Mouse (Mus musculus): ENCODE measurements around the gene Il21. TPM values are rescaled to one million over a fixed set of nuclear protein-coding genes. Genes with fewer than 3 reads are reported as not detected.

Il21 gene
- not detected for total RNA-seq (2023)

GRCm38 (mm10) chr3:37232586-37233222 is at the start of gene Il21:
Il21 (minus strand) TSS chr3:37232636.

Other genes with a start within 250 kb of the Il21 start
- gene Adad1, start 169.1 kb downstream of the Il21 start, total RNA-seq (2023): under 1 TPM in 1 of 2 experiments, not detected in 1; 0.20 TPM
- gene Il2, start 106.7 kb downstream of the Il21 start, total RNA-seq (2023): not detected
- under 1 TPM; 0.64 to 0.71 TPM for gene Bbs12, start 79.9 kb upstream of the Il21 start, total RNA-seq (2023)
- 1 to 10 TPM in 1 of 2 experiments, not detected in 1; 1.6 TPM for gene Cetn4, start 80.1 kb upstream of the Il21 start, total RNA-seq (2023)
- not detected for gene Fgf2, start 115.7 kb upstream of the Il21 start, total RNA-seq (2023)
- 10 to 100 TPM; 24.1 to 26.8 TPM for gene Spata5, start 187.3 kb upstream of the Il21 start, total RNA-seq (2023)
- gene Nudt6, start 187.6 kb upstream of the Il21 start, total RNA-seq (2023): 1 to 10 TPM; 4.0 to 4.7 TPM